Mouse (Mus musculus) duodenum, adult 2 months (tissue): ENCODE data around the gene Gon7. TPM values are rescaled to one million over a fixed set of nuclear protein-coding genes. Genes with fewer than 3 reads are reported as not detected.

Experiments used
- polyA plus RNA-seq: library from polyadenylated mRNA; depleted of rRNA; stranded (reverse); fragments of >200 nt; gene quantifications from 2 replicates; pipeline ENCODE4 v1.2.3, GENCODE M21; 2012; ENCODE audit warnings: low replicate concordance; rRNA removed

Gon7 gene
- 5.1 and 10.2 TPM in 2 replicates for polyA plus RNA-seq

GRCm38 (mm10) chr12:102757689-102758402 lies at the start of gene Gon7, which contains the start of the genes Gm28051 and Ubr7:
Gene Gon7, minus strand, starts transcription at chr12:102757803.
Gene Gm28051, minus strand, starts transcription at chr12:102757765.
Gene Ubr7, plus strand, starts transcription at chr12:102757967.

GRCm38 (mm10) chr12:102758403-102758756 lies 777 bp upstream of the Gon7 start, which contains the start of gene Gm20604:
Gene Gm20604, minus strand, starts transcription at chr12:102758672.

GRCm38 (mm10) chr12:102743589-102744574 lies 13.7 kb downstream of the Gon7 start, which contains the start of the genes Moap1 and Tmem251:
Gene Moap1, minus strand, starts transcription at chr12:102743661.
Gene Tmem251, plus strand, starts transcription at chr12:102743762.

GRCm38 (mm10) chr12:102704457-102705198 lies 53.0 kb downstream of the Gon7 start, which contains the start of gene Itpk1:
Gene Itpk1, minus strand, starts transcription at chr12:102704930.

Other genes starting within 250 kb of the Gon7 start
- gene Chga, start 202.8 kb downstream of the Gon7 start, polyA plus RNA-seq, result 89.8 and 269 TPM in 2 replicates
- gene Itpk1, start 52.9 kb downstream of the Gon7 start, polyA plus RNA-seq, result 169 and 317 TPM in 2 replicates
- gene Moap1, start 14.1 kb downstream of the Gon7 start, polyA plus RNA-seq, result 0.47 and 0.55 TPM in 2 replicates
- 2.2 and 4.0 TPM in 2 replicates for gene Tmem251, start 14.0 kb downstream of the Gon7 start, polyA plus RNA-seq
- gene Gm28051, start within 50 bp of the Gon7 start, polyA plus RNA-seq, result not detected in 2 replicates
- gene Ubr7, start 164 bp upstream of the Gon7 start, polyA plus RNA-seq, result 3.2 and 4.2 TPM in 2 replicates
- gene Gm20604, start 869 bp upstream of the Gon7 start, polyA plus RNA-seq, result 0.36 and 0.47 TPM in 2 replicates
- gene Btbd7, start 120.7 kb upstream of the Gon7 start, polyA plus RNA-seq, result 3.8 and 4.3 TPM in 2 replicates
- gene Cox8c, start 141.5 kb upstream of the Gon7 start, polyA plus RNA-seq, result not detected in 2 replicates
- 0.02 and 0.16 TPM in 2 replicates for gene Unc79, start 191.1 kb upstream of the Gon7 start, polyA plus RNA-seq